1 mouse cellular context compared by ENCODE assay signal in the genomic region with DNA sequence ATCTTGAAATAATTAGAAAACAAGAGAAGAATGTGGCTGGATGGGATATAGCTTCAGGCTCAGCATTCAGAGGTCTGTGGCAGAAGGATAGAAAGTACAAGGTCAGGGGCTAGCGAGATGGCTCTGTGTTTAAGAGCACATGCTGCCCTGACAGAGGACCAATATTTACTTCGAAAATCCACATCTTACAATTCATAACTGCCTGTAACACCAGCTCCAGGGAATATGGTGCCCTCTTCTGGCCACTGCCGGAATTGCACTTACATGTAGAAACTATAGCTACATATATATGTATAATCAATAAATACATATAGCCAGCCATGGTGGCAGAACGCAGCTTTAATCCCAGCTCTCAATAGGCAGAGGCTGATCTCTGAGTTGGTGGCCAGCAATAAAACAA.
A peak's percentile ranks its signal among the peaks of the same experiment; 100 is the strongest.
TF ChIP-seq lines count a peak whose summit lies in the region.

No protein-coding gene starts in this region.

TF ChIP-seq in MEL, 35 proteins besides CTCF, POLR2A, EP300 and RAD21:
- TF ChIP-seq KAT2A (conservative IDR thresholded peaks at IDR 0.05; ENCODE audit: low read depth, low read length) (no peak), ZC3H11A (IDR thresholded peaks at IDR 0.05; ENCODE audit: low read depth, low read length) (peak; percentile 58), USF2 (IDR thresholded peaks at IDR 0.05; ENCODE audit: borderline replicate concordance in 1 of 2, insufficient read depth in 1 of 2, low read depth in 1 of 2, low read length in 2 of 2) (no peak), SIN3A (IDR thresholded peaks at IDR 0.05; ENCODE audit: low read length) (peak; percentile 65; the same call in 1 of the 2 replicates), RCOR1 (IDR thresholded peaks at IDR 0.05; ENCODE audit: low read depth, low read length) (no peak), SMC3 (IDR thresholded peaks at IDR 0.05; ENCODE audit: low read depth, low read length) (peak; percentile 66), BHLHE40 (IDR thresholded peaks at IDR 0.05; ENCODE audit: borderline replicate concordance, low read depth, low read length) (no peak), MAX (IDR thresholded peaks at IDR 0.05; ENCODE audit: low read length) (0 out of 2 replicates have a peak, but pooled peaks have one; percentile 46), USF1 (IDR thresholded peaks at IDR 0.05; ENCODE audit: low read depth, low read length) (no peak), MYC (IDR thresholded peaks at IDR 0.05; ENCODE audit: low read depth, low read length) (peak; percentile 62; the same call in 1 of the 2 replicates), MXI1 (IDR thresholded peaks at IDR 0.05; ENCODE audit: low read depth, low read length) (peak; percentile 66), ZMIZ1 (IDR thresholded peaks at IDR 0.05; ENCODE audit: low read depth, low read length) (no peak)
TF ChIP-seq in MEL: peak in this region for 6.
